Mouse (Mus musculus) lung, adult 2 months (tissue): Measurements from ENCODE around the gene Adgra3. TPM values are rescaled to one million over a fixed set of nuclear protein-coding genes. Genes with fewer than 3 reads are reported as not detected.

Experiments used
- DNase-seq: peaks from one replicate; pipeline ENCODE4 v3.0.0; 2022
- H3K4me1 ChIP-seq: fragments of 200-500 bp; 2 replicates; pipeline ENCODE4 v1.6.1; 2011; ENCODE audit warnings: low read length; ENCODE audit not compliant: control insufficient read depth, insufficient read depth
- H3K4me3 ChIP-seq: fragments of 200-500 bp; replicated peaks from 2 replicates; pipeline ENCODE3; 2011; ENCODE audit warnings: low read depth, mild to moderate bottlenecking, control low read depth, low read length; ENCODE audit errors: extremely low read depth
- CTCF ChIP-seq: fragments of 200-500 bp; IDR thresholded peaks from 2 replicates; pipeline ENCODE4 v1.5.1; 2011; ENCODE audit warnings: mild to moderate bottlenecking, low read length, control low read depth; ENCODE audit not compliant: insufficient read depth
- POLR2A ChIP-seq: fragments of 200-500 bp; IDR thresholded peaks from 2 replicates; pipeline ENCODE4 v1.6.1; 2011; ENCODE audit warnings: low read depth, mild to moderate bottlenecking, control low read depth, low read length, borderline replicate concordance; ENCODE audit errors: extremely low read depth
- WGBS: fragments of 180-500 bp; shearing (Covaris S2); methylation state at CpG from one replicate; pipeline ENCODE4 v1.1.7; 2018; 5-methylcytosine and 5-hydroxymethylcytosine counted together
- polyA plus RNA-seq: library from polyadenylated mRNA; depleted of rRNA; stranded (reverse); fragments of >200 nt; gene quantifications from 2 replicates; pipeline ENCODE4 v1.2.3, GENCODE M21; 2012

The Adgra3 gene
- polyA plus RNA-seq, 1 experiment, result 37.2 TPM

- H3K4me1 ChIP-seq, result no peaks in the 10 kb centered on the region; the same call in 1 of the 2 replicates
- no peak for TF ChIP-seq POLR2A
- no peak for TF ChIP-seq CTCF
- no peak for DNase-seq
- 72% methylated on average over 5 of the region's 5 CpGs for WGBS
- H3K4me3 ChIP-seq, result no peak overlapping the region
Observed at GRCm38 (mm10) chr5:50015987-50016587, 42.7 kb downstream of the Adgra3 start.

GRCm38 (mm10) chr5:50015147-50015697 lies 43.6 kb downstream of the Adgra3 start:
- whole genome bisulfite sequencing, result 72% methylated on average over 5 of the region's 5 CpGs
- no peak for DNase-seq
- TF ChIP-seq POLR2A (no peak), CTCF (no peak)
- Histone ChIP-seq H3K4me1 (no peaks in the 10 kb centered on the region; the same call in 1 of the 2 replicates), H3K4me3 (no peak overlapping the region)

- 80% methylated on average over 7 of the region's 7 CpGs for WGBS
- no peak for DNase-seq
- no peak for TF ChIP-seq POLR2A
- no peak for TF ChIP-seq CTCF
- no peaks in the 10 kb centered on the region; the same call in 1 of the 2 replicates for H3K4me1 ChIP-seq
- H3K4me3 ChIP-seq, result no peak overlapping the region
Observed at GRCm38 (mm10) chr5:50014658-50015057, 44.1 kb downstream of the Adgra3 start.

- H3K4me3 ChIP-seq, result no peak overlapping the region
- no peaks in the 10 kb centered on the region; the same call in 1 of the 2 replicates for H3K4me1 ChIP-seq
- DNase-seq, result no peak
- WGBS, result 73% methylated on average over 4 of the region's 4 CpGs
- TF ChIP-seq POLR2A, result no peak
- no peak for TF ChIP-seq CTCF
Observed at GRCm38 (mm10) chr5:50013965-50014364, 44.8 kb downstream of the Adgra3 start.

GRCm38 (mm10) chr5:50008841-50009240 lies 50.0 kb downstream of the Adgra3 start:
- Histone ChIP-seq H3K4me1 (no peaks in the 10 kb centered on the region), H3K4me3 (no peak overlapping the region)
- 60% methylated on average over 4 of the region's 4 CpGs for WGBS
- DNase-seq, result no peak
- TF ChIP-seq CTCF, result no peak
- TF ChIP-seq POLR2A, result no peak

GRCm38 (mm10) chr5:50006915-50007658 lies 51.7 kb downstream of the Adgra3 start:
- TF ChIP-seq CTCF (no peak), POLR2A (no peak)
- H3K4me1 ChIP-seq, result no peaks in the 10 kb centered on the region
- peak; percentile 20 for DNase-seq
- 64% methylated on average over 9 of the region's 9 CpGs for WGBS
- no peak overlapping the region for H3K4me3 ChIP-seq

GRCm38 (mm10) chr5:50002269-50002668 lies 56.5 kb downstream of the Adgra3 start:
- WGBS, result 83% methylated on average over 6 of the region's 6 CpGs
- no peak for TF ChIP-seq POLR2A
- peak; percentile 8; the same call in 1 of the 2 replicates for TF ChIP-seq CTCF
- Histone ChIP-seq H3K4me1 (no peaks in the 10 kb centered on the region), H3K4me3 (no peak overlapping the region)
- peak; percentile 23 for DNase-seq

GRCm38 (mm10) chr5:49999764-50000163 lies 59.0 kb downstream of the Adgra3 start:
- no peaks in the 10 kb centered on the region for H3K4me1 ChIP-seq
- TF ChIP-seq CTCF, result no peak
- no peak for TF ChIP-seq POLR2A
- WGBS, result 65% methylated on average over 9 of the region's 9 CpGs
- no peak overlapping the region for H3K4me3 ChIP-seq
- DNase-seq, result no peak

GRCm38 (mm10) chr5:49997019-49997418 lies 61.8 kb downstream of the Adgra3 start:
- WGBS, result 94% methylated on average over 6 of the region's 6 CpGs
- Histone ChIP-seq H3K4me3 (no peak overlapping the region), H3K4me1 (no peaks in the 10 kb centered on the region)
- no peak for DNase-seq
- TF ChIP-seq POLR2A (no peak), CTCF (no peak)

GRCm38 (mm10) chr5:49996457-49996856 lies 62.3 kb downstream of the Adgra3 start:
- DNase-seq, result no peak
- Histone ChIP-seq H3K4me3 (no peak overlapping the region), H3K4me1 (no peaks in the 10 kb centered on the region)
- 81% methylated on average over 11 of the region's 11 CpGs for WGBS
- TF ChIP-seq CTCF (no peak), POLR2A (no peak)
